Mouse (Mus musculus): ENCODE results near the gene U2af2. TPM values are rescaled to one million over a fixed set of nuclear protein-coding genes. Genes with fewer than 3 reads are reported as not detected.

Gene U2af2
- polyA plus RNA-seq, 1 experiment from 2014 or later, result 117 TPM

GRCm38 (mm10) chr7:5038940-5039339 is 23.0 kb upstream of the U2af2 start:
- Histone ChIP-seq H3K27me3 (no peaks in the 10 kb centered on the region), H3K9me3 (0 out of 2 replicates have a peak, but pooled peaks cover 7% of the 10 kb centered on the region), H3K27ac (peak overlapping the region; percentile 98), H3K4me2 (peak overlapping the region; percentile 46), H3K4me3 (peak overlapping the region; percentile 70), H3K36me3 (peaks cover 33% of the 10 kb centered on the region), H3K4me1 (peaks cover 3% of the 10 kb centered on the region; the same call in 1 of the 2 replicates), H3K9ac (peak overlapping the region; percentile 71; the same call in 1 of the 2 replicates)
- 27% methylated on average over 5 of the region's 5 CpGs for WGBS
- ATAC-seq (ENCODE audit: insufficient number of reproducible peaks, low FRiP score, low TSS enrichment, low read depth), result no peak

GRCm38 (mm10) chr7:5044981-5045380 is 17.0 kb upstream of the U2af2 start:
- WGBS, result 82% methylated on average over 2 of the region's 2 CpGs
- ATAC-seq (ENCODE audit: insufficient number of reproducible peaks, low FRiP score, low TSS enrichment, low read depth), result no peak
- no peak overlapping the region for H3K4me2 ChIP-seq
- H3K4me1 ChIP-seq, result no peaks in the 10 kb centered on the region
- no peak overlapping the region for H3K4me3 ChIP-seq
- no peak overlapping the region for H3K9ac ChIP-seq
- no peaks in the 10 kb centered on the region for H3K27me3 ChIP-seq
- H3K36me3 ChIP-seq, result 0 out of 2 replicates have a peak, but pooled peaks cover 5% of the 10 kb centered on the region
- no peaks in the 10 kb centered on the region for H3K9me3 ChIP-seq
- H3K27ac ChIP-seq, result no peak overlapping the region

GRCm38 (mm10) chr7:5046112-5046511 is 15.8 kb upstream of the U2af2 start:
- no peaks in the 10 kb centered on the region for H3K9me3 ChIP-seq
- H3K36me3 ChIP-seq, result 0 out of 2 replicates have a peak, but pooled peaks cover 5% of the 10 kb centered on the region
- WGBS, result 73% methylated on average over 2 of the region's 2 CpGs
- no peak overlapping the region for H3K27ac ChIP-seq
- no peak overlapping the region for H3K9ac ChIP-seq
- no peak overlapping the region for H3K4me3 ChIP-seq
- no peak for ATAC-seq (ENCODE audit: insufficient number of reproducible peaks, low FRiP score, low TSS enrichment, low read depth)
- H3K27me3 ChIP-seq, result no peaks in the 10 kb centered on the region
- no peak overlapping the region for H3K4me2 ChIP-seq
- H3K4me1 ChIP-seq, result peaks cover 8% of the 10 kb centered on the region

GRCm38 (mm10) chr7:5047313-5047712 is 14.6 kb upstream of the U2af2 start:
- H3K27ac ChIP-seq, result no peak overlapping the region
- no peaks in the 10 kb centered on the region for H3K9me3 ChIP-seq
- no peak overlapping the region for H3K4me2 ChIP-seq
- 23% methylated on average over 2 of the region's 2 CpGs for WGBS
- H3K27me3 ChIP-seq, result peaks cover 4% of the 10 kb centered on the region; the same call in 1 of the 2 replicates
- H3K9ac ChIP-seq, result no peak overlapping the region
- H3K4me1 ChIP-seq, result peaks cover 14% of the 10 kb centered on the region
- H3K36me3 ChIP-seq, result no peaks in the 10 kb centered on the region
- ATAC-seq (ENCODE audit: insufficient number of reproducible peaks, low FRiP score, low TSS enrichment, low read depth), result no peak
- H3K4me3 ChIP-seq, result no peak overlapping the region

- Histone ChIP-seq H3K27ac (peak within 1 kb of the TSS; percentile 80), H3K9ac (peak within 1 kb of the TSS; percentile 78)
- ATAC-seq (ENCODE audit: insufficient number of reproducible peaks, low FRiP score, low TSS enrichment, low read depth), result peak; percentile 65; the same call in 1 of the 2 replicates
Observed at GRCm38 (mm10) chr7:5051193-5052192, 10.4 kb upstream of the U2af2 start, which contains the start of gene Zfp580. Zfp580 (plus strand) TSS chr7:5051538.

GRCm38 (mm10) chr7:5052438-5052837 is 9.5 kb upstream of the U2af2 start:
- peaks cover 41% of the 10 kb centered on the region for H3K27me3 ChIP-seq
- H3K9ac ChIP-seq, result peak overlapping the region; percentile 78
- H3K4me1 ChIP-seq, result peaks cover 51% of the 10 kb centered on the region
- WGBS, result 2% methylated on average over 10 of the region's 12 CpGs
- H3K27ac ChIP-seq, result no peak overlapping the region
- H3K36me3 ChIP-seq, result no peaks in the 10 kb centered on the region
- H3K9me3 ChIP-seq, result no peaks in the 10 kb centered on the region
- peak overlapping the region; percentile 82 for H3K4me2 ChIP-seq
- no peak for ATAC-seq (ENCODE audit: insufficient number of reproducible peaks, low FRiP score, low TSS enrichment, low read depth)
- H3K4me3 ChIP-seq, result peak overlapping the region; percentile 79

More at GRCm38 (mm10) chr7:5051193-5052192, 10.4 kb upstream of the U2af2 start, which contains the start of gene Zfp580:
- H3K9me3 ChIP-seq, result no peaks in the 10 kb centered on the region
- peaks cover 41% of the 10 kb centered on the region for H3K27me3 ChIP-seq
- H3K4me2 ChIP-seq, result peak within 1 kb of the TSS; percentile 82
- peaks cover 44% of the 10 kb centered on the region for H3K4me1 ChIP-seq
- WGBS, result under 1% methylated on average over 65 of the region's 65 CpGs
- H3K36me3 ChIP-seq, result no peaks in the 10 kb centered on the region
- H3K4me3 ChIP-seq, result peak within 1 kb of the TSS; percentile 79

- H3K9ac ChIP-seq, result peak overlapping the region; percentile 78; the same call in 1 of the 2 replicates
- H3K36me3 ChIP-seq, result no peaks in the 10 kb centered on the region
- H3K4me2 ChIP-seq, result peak overlapping the region; percentile 82
- H3K4me1 ChIP-seq, result peaks cover 56% of the 10 kb centered on the region
- 4% methylated on average over 40 of the region's 45 CpGs for WGBS
- peaks cover 45% of the 10 kb centered on the region for H3K27me3 ChIP-seq
- H3K9me3 ChIP-seq, result no peaks in the 10 kb centered on the region
- no peak for ATAC-seq (ENCODE audit: insufficient number of reproducible peaks, low FRiP score, low TSS enrichment, low read depth)
- H3K27ac ChIP-seq, result no peak overlapping the region
- peak overlapping the region; percentile 79 for H3K4me3 ChIP-seq
Observed at GRCm38 (mm10) chr7:5052931-5053343, 9.0 kb upstream of the U2af2 start.

GRCm38 (mm10) chr7:5053456-5054179 is 8.3 kb upstream of the U2af2 start:
- Histone ChIP-seq H3K9ac (peak overlapping the region; percentile 44; the same call in 1 of the 2 replicates), H3K27me3 (peaks cover 45% of the 10 kb centered on the region), H3K4me2 (peak overlapping the region; percentile 82), H3K4me3 (peak overlapping the region; percentile 79), H3K9me3 (no peaks in the 10 kb centered on the region), H3K27ac (no peak overlapping the region), H3K4me1 (peaks cover 61% of the 10 kb centered on the region), H3K36me3 (no peaks in the 10 kb centered on the region)
- ATAC-seq (ENCODE audit: insufficient number of reproducible peaks, low FRiP score, low TSS enrichment, low read depth), result no peak
- WGBS, result 10% methylated on average over 32 of the region's 32 CpGs

- Histone ChIP-seq H3K4me3 (peak overlapping the region; percentile 68), H3K9me3 (no peaks in the 10 kb centered on the region), H3K27me3 (peaks cover 45% of the 10 kb centered on the region), H3K27ac (peak overlapping the region; percentile 64), H3K4me1 (peaks cover 68% of the 10 kb centered on the region), H3K9ac (peak overlapping the region; percentile 73), H3K36me3 (no peaks in the 10 kb centered on the region), H3K4me2 (peak overlapping the region; percentile 84)
- 1% methylated on average over 55 of the region's 55 CpGs for WGBS
- ATAC-seq (ENCODE audit: insufficient number of reproducible peaks, low FRiP score, low TSS enrichment, low read depth), result no peak
Observed at GRCm38 (mm10) chr7:5056651-5057263, 5.2 kb upstream of the U2af2 start.

GRCm38 (mm10) chr7:5057381-5057780 is 4.6 kb upstream of the U2af2 start:
- Histone ChIP-seq H3K4me1 (peaks cover 62% of the 10 kb centered on the region), H3K27ac (no peak overlapping the region)

GRCm38 (mm10) chr7:5057804-5058203 is 4.1 kb upstream of the U2af2 start:
- Histone ChIP-seq H3K27ac (no peak overlapping the region), H3K9ac (no peak overlapping the region), H3K9me3 (no peaks in the 10 kb centered on the region), H3K4me3 (peak overlapping the region; percentile 68; the same call in 1 of the 2 replicates), H3K36me3 (no peaks in the 10 kb centered on the region), H3K27me3 (peaks cover 36% of the 10 kb centered on the region), H3K4me1 (peaks cover 58% of the 10 kb centered on the region), H3K4me2 (peak overlapping the region; percentile 84)
- ATAC-seq (ENCODE audit: insufficient number of reproducible peaks, low FRiP score, low TSS enrichment, low read depth), result no peak
- WGBS, result 33% methylated on average over 11 of the region's 11 CpGs

More at GRCm38 (mm10) chr7:5057381-5057780, 4.6 kb upstream of the U2af2 start:
- 29% methylated on average over 8 of the region's 8 CpGs for WGBS
- Histone ChIP-seq H3K4me3 (peak overlapping the region; percentile 68), H3K27me3 (peaks cover 41% of the 10 kb centered on the region), H3K4me2 (peak overlapping the region; percentile 84), H3K9ac (peak overlapping the region; percentile 73), H3K36me3 (no peaks in the 10 kb centered on the region), H3K9me3 (no peaks in the 10 kb centered on the region)
- ATAC-seq (ENCODE audit: insufficient number of reproducible peaks, low FRiP score, low TSS enrichment, low read depth), result no peak

All from limb, embryonic 15.5 days (tissue).